Mouse (Mus musculus): Measurements from ENCODE around the gene Dennd6b.

DNA sequence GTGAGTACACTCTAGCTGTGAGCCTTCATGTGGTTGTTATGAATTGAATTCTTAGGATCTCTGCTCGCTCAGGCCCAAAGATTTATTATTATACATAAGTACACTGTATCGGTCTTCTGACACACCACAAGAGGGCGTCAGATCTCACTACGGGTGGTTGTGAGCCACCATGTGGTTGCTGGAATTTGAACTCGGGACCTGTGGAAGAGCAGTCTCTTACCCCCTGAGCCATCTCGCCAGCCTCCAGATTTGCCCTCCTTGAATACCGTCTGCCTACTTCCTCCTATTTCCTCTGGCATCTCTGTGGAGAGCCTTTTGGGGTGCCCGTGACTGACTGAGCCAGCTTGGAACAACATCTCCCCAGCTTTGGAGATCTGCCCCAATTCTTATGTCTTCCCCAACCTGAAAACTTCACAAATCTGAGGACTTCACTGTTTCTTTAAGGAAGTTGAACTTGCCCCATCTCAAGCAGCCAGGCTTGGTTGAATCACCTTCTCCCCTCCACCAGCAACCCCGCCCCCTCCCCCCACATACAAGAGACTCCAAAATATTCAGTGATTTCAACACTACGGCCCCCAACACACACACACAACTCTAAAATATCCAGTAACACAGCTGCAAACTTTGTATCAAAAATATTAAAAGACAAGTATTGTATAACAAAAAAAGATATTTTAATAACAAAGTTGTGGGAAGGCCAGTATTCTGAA, 14.6 kb downstream of the Dennd6b start:
- no peak for TF ChIP-seq CTCF (IDR thresholded peaks at IDR 0.05; ENCODE audit: extremely low read depth, insufficient read depth, low read length)
- no peak for TF ChIP-seq POLR2A (IDR thresholded peaks at IDR 0.05; ENCODE audit: extremely low read depth, insufficient read depth, low read length)
